Mouse (Mus musculus) embryonic facial prominence, embryonic 10.5 days (tissue): ENCODE results near the gene Rhox3e. TPM values are rescaled to one million over a fixed set of nuclear protein-coding genes. Genes with fewer than 3 reads are reported as not detected.
"Not testable (repeated sequence)": the region's sequence is repeated elsewhere in the genome, so short reads cannot be mapped to it uniquely, and the experiment has no call there.

Experiments used
- DNase-seq: peaks from one replicate; pipeline ENCODE4 v3.0.0-alpha.2; 2017; ENCODE audit warnings: low spot score
- H3K27ac ChIP-seq: fragments of 300-500 bp; sonication (generic); replicated peaks from 2 replicates; pipeline ENCODE4 v1.5.1; 2016; ENCODE audit warnings: mild to moderate bottlenecking
- H3K27me3 ChIP-seq: fragments of 300-500 bp; sonication (generic); replicated peaks from 2 replicates; pipeline ENCODE4 v1.6.1; 2016; ENCODE audit warnings: low read depth, mild to moderate bottlenecking; ENCODE audit not compliant: poor library complexity, severe bottlenecking
- H3K36me3 ChIP-seq: fragments of 300-500 bp; sonication (generic); replicated peaks from 2 replicates; pipeline ENCODE4 v1.6.1; 2016; ENCODE audit warnings: mild to moderate bottlenecking, moderate library complexity
- H3K4me1 ChIP-seq: fragments of 300-500 bp; sonication (generic); 2 replicates; pipeline ENCODE4 v1.6.1; 2016
- H3K4me3 ChIP-seq: fragments of 300-500 bp; sonication (generic); 2 replicates; pipeline ENCODE4 v1.5.1; 2016; ENCODE audit warnings: mild to moderate bottlenecking, moderate library complexity
- H3K9me3 ChIP-seq: fragments of 300-500 bp; sonication (generic); 2 replicates; pipeline ENCODE4 v1.6.1; 2016; ENCODE audit warnings: mild to moderate bottlenecking
- WGBS: fragments of 180-500 bp; shearing (Covaris S2); methylation state at CpG from one replicate; pipeline ENCODE4 v1.1.7; 2016; 5-methylcytosine and 5-hydroxymethylcytosine counted together
- polyA plus RNA-seq: library from polyadenylated mRNA; unstranded; fragments of >200 nt; fragmentation: Nextera tagmentation; extraction: Ambion mirVana; gene quantifications from 2 replicates; pipeline ENCODE4 v1.2.1, GENCODE M21; 2016

The Rhox3e gene
- polyA plus RNA-seq = not detected in 2 replicates

DNA sequence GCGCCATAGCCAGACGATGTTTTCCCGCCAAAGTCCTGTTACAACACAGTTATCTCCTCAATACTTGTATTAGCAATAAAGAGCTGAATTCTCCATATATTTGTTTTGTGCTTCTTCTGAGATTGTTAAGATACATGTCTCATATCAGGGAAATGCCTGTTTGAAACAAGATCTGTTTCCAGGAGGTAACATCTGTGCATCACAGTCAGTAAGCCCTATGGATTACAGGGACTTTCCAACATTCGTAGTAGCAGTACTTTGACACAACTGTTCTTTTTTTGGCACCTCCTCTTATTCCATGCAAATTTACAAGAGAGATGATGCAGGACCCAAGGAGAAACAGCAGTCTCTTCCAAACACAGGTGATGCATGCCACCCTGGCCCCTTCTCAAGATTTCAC is at the start of gene Rhox3e:
Gene Rhox3e, plus strand, starts transcription at position 301 of the 400 bp plus-strand sequence.
- not testable (repeated sequence) for H3K4me3 ChIP-seq, H3K4me1 ChIP-seq, H3K36me3 ChIP-seq, H3K9me3 ChIP-seq, H3K27me3 ChIP-seq, H3K27ac ChIP-seq, DNase-seq
- 75% methylated on average over 1 of the region's 4 CpGs for WGBS

DNA sequence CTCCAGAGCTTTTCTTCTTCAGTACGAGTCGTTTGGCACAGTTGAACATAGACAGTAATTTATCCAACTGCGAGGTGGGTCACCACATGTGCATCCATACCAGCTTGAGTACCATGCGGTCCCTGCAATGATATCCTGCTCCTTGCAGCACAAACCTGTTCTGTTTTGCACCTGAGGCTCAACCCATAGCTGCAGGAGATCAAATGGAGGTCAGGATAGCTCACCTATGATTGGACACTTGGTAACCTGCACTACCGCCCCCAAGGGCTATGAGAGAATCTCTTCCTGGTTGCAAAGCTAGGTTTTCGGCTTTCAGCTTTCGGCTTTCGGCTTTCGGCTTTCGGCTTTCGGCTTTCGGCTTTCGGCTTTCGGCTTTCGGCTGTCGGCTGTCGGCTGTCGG is 27.8 kb upstream of the Rhox3e start, which contains the start of gene Rhox4d:
Gene Rhox4d, plus strand, starts transcription at position 301 of the 400 bp plus-strand sequence.
- H3K27ac ChIP-seq, H3K36me3 ChIP-seq, DNase-seq, H3K9me3 ChIP-seq, H3K4me3 ChIP-seq, H3K27me3 ChIP-seq, H3K4me1 ChIP-seq: not testable (repeated sequence)
- 94% methylated on average over 17 of the region's 18 CpGs for WGBS

DNA sequence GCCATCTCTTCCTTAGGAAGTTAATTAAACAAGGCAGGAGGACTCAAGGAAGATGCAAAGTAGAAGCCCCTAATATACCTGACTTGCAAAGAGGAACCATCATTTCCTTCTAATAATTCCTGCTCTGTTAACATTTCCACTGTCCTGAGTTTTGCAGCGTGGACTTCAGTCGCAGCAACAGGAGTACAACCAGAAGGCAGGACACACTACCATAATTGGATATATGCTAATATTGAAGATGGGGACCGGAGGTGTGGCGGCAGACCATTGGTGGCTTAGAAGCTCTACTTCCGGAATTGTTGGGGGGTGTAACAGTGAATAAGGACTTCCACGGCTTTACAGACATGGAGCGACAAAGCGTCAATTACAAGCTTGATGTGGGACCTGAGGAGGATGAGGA is 11.7 kb upstream of the Rhox3e start, which contains the start of gene Rhox2e:
Gene Rhox2e, plus strand, starts transcription at position 301 of the 400 bp plus-strand sequence.
- DNase-seq, H3K27ac ChIP-seq, H3K36me3 ChIP-seq, H3K4me3 ChIP-seq, H3K27me3 ChIP-seq, H3K9me3 ChIP-seq, H3K4me1 ChIP-seq: not testable (repeated sequence)
- 95% methylated on average over 3 of the region's 8 CpGs for whole genome bisulfite sequencing

DNA sequence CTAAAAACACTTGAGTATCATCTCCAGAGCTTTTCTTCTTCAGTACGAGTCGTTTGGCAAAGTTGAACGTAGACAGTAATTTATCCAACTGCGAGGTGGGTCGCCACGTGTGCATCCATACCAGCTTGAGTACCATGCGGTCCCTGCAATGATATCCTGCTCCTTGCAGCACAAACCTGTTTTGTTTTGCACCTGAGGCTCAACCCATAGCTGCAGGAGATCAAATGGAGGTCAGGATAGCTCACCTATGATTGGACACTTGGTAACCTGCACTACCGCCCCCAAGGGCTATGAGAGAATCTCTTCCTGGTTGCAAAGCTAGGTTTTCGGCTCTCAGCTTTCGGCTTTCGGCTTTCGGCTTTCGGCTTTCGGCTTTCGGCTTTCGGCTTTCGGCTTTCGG is 15.3 kb downstream of the Rhox3e start, which contains the start of gene Rhox4e:
Gene Rhox4e, plus strand, starts transcription at position 301 of the 400 bp plus-strand sequence.
- DNase-seq, H3K27ac ChIP-seq, H3K9me3 ChIP-seq, H3K27me3 ChIP-seq, H3K4me1 ChIP-seq, H3K4me3 ChIP-seq, H3K36me3 ChIP-seq: not testable (repeated sequence)
- WGBS = 96% methylated on average over 11 of the region's 18 CpGs

DNA sequence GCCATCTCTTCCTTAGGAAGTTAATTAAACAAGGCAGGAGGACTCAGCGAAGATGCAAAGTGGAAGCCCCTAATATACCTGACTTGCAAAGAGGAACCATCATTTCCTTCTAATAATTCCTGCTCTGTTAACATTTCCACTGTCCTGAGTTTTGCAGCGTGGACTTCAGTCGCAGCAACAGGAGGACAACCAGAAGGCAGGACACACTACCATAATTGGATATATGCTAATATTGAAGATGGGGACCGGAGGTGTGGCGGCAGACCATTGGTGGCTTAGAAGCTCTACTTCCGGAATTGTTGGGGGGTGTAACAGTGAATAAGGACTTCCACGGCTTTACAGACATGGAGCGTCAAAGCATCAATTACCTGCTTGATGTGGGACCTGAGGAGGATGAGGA is 29.3 kb downstream of the Rhox3e start, which contains the start of gene Rhox2f:
Gene Rhox2f, plus strand, starts transcription at position 301 of the 400 bp plus-strand sequence.
- not testable (repeated sequence) for H3K27ac ChIP-seq, DNase-seq
- 95% methylated on average over 8 of the region's 8 CpGs for WGBS

DNA sequence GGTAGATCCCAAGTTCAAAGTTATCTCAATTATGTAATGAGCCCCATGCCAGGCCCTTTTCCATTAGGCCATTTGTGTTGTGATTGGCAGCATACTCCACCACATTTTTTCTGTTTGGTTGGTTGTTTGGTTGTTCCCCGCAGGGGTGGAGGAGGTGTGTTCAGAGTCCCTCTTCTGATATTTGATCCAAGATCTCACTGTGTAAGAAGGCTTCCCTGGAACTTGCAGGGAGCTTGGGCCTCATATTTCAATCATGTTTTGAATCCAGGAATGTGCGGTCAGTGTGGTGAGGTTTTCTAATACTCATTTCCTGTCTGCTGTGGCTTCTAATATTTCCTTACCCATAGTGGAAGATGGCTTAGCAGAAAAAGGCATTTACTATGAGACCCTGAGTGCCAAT is 30.8 kb downstream of the Rhox3e start:
- peak; percentile 9 for DNase-seq
- H3K27ac ChIP-seq, H3K9me3 ChIP-seq, H3K4me3 ChIP-seq, H3K27me3 ChIP-seq, H3K4me1 ChIP-seq, H3K36me3 ChIP-seq: not testable (repeated sequence)
- 43% methylated on average over 2 of the region's 2 CpGs for whole genome bisulfite sequencing

More for the DNA sequence above, 29.3 kb downstream of the Rhox3e start, which contains the start of gene Rhox2f:
- not testable (repeated sequence) for H3K9me3 ChIP-seq, H3K27me3 ChIP-seq, H3K4me3 ChIP-seq, H3K36me3 ChIP-seq, H3K4me1 ChIP-seq

DNA sequence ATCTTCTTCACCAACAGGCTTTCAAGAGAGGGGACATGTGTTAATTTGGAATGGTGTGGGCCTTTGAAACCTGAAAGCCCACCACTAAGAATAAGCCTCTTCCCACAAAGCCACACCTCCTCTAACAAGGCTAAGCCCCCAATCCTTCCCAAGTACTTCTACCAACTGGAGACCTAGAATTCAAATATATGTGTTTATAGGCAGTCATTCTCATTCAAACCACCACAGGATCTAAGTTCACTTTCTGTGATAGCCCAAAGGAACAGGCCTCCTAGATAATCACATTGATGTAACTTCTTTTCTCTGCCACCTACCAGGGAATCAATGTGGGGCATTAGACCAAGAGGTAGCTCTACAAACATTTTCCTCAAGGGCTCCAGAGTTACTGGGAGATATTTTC is 38.9 kb downstream of the Rhox3e start, which contains the start of gene Rhox3f:
Gene Rhox3f, plus strand, starts transcription at position 301 of the 400 bp plus-strand sequence.
- H3K27me3 ChIP-seq, H3K4me3 ChIP-seq, H3K36me3 ChIP-seq, H3K9me3 ChIP-seq, H3K27ac ChIP-seq, DNase-seq, H3K4me1 ChIP-seq: not testable (repeated sequence)

Other genes with a start within 250 kb of the Rhox3e start
- gene Rhox3a2, start 162.0 kb upstream of the Rhox3e start, polyA plus RNA-seq = not detected in 2 replicates
- gene Rhox4a2, start 151.2 kb upstream of the Rhox3e start, polyA plus RNA-seq = 1.9 and 2.0 TPM in 2 replicates
- not detected in 2 replicates for gene Rhox2b, start 130.0 kb upstream of the Rhox3e start, polyA plus RNA-seq
- 0.64 and 0.68 TPM in 2 replicates for gene Rhox4b, start 109.5 kb upstream of the Rhox3e start, polyA plus RNA-seq
- 0.48 TPM in 1 of 2 replicates, not detected in the other for gene Rhox2c, start 88.3 kb upstream of the Rhox3e start, polyA plus RNA-seq
- not detected in 2 replicates for gene Rhox3c, start 83.4 kb upstream of the Rhox3e start, polyA plus RNA-seq
- gene Rhox4c, start 61.7 kb upstream of the Rhox3e start, polyA plus RNA-seq = not detected in 2 replicates
- not detected in 2 replicates for gene Rhox2d, start 48.6 kb upstream of the Rhox3e start, polyA plus RNA-seq
- gene Rhox4d, start 27.7 kb upstream of the Rhox3e start, polyA plus RNA-seq = not detected in 2 replicates
- gene Rhox2e, start 11.6 kb upstream of the Rhox3e start, polyA plus RNA-seq = 0.27 and 0.52 TPM in 2 replicates
- gene Rhox4e, start 15.4 kb downstream of the Rhox3e start, polyA plus RNA-seq = 0.35 TPM in 1 of 2 replicates, not detected in the other
- gene Rhox2f, start 29.4 kb downstream of the Rhox3e start, polyA plus RNA-seq = not detected in 2 replicates
- gene Rhox3f, start 39.0 kb downstream of the Rhox3e start, polyA plus RNA-seq = not detected in 2 replicates
- gene Rhox4f, start 65.7 kb downstream of the Rhox3e start, polyA plus RNA-seq = not detected in 2 replicates
- not detected in 2 replicates for gene Rhox3g, start 86.6 kb downstream of the Rhox3e start, polyA plus RNA-seq
- gene Rhox2g, start 101.5 kb downstream of the Rhox3e start, polyA plus RNA-seq = not detected in 2 replicates
- gene Rhox4g, start 109.3 kb downstream of the Rhox3e start, polyA plus RNA-seq = not detected in 2 replicates
- not detected in 2 replicates for gene Rhox3h, start 126.7 kb downstream of the Rhox3e start, polyA plus RNA-seq
- not detected in 2 replicates for gene Rhox2h, start 131.3 kb downstream of the Rhox3e start, polyA plus RNA-seq